Mouse (Mus musculus) heart, adult 11 months (tissue): Measurements from ENCODE around the gene Rreb1.

Experiments used
- DNase-seq: peaks from one replicate; pipeline ENCODE4 v3.0.0; 2022

The Rreb1 gene

GRCm38 (mm10) chr13:37855221-37855757 is 77.1 kb downstream of the Rreb1 start:
- no peak for DNase-seq

GRCm38 (mm10) chr13:37855765-37856164 is 77.6 kb downstream of the Rreb1 start:
- DNase-seq: no peak

GRCm38 (mm10) chr13:37856537-37856936 is 78.3 kb downstream of the Rreb1 start:
- DNase-seq: no peak

DNA sequence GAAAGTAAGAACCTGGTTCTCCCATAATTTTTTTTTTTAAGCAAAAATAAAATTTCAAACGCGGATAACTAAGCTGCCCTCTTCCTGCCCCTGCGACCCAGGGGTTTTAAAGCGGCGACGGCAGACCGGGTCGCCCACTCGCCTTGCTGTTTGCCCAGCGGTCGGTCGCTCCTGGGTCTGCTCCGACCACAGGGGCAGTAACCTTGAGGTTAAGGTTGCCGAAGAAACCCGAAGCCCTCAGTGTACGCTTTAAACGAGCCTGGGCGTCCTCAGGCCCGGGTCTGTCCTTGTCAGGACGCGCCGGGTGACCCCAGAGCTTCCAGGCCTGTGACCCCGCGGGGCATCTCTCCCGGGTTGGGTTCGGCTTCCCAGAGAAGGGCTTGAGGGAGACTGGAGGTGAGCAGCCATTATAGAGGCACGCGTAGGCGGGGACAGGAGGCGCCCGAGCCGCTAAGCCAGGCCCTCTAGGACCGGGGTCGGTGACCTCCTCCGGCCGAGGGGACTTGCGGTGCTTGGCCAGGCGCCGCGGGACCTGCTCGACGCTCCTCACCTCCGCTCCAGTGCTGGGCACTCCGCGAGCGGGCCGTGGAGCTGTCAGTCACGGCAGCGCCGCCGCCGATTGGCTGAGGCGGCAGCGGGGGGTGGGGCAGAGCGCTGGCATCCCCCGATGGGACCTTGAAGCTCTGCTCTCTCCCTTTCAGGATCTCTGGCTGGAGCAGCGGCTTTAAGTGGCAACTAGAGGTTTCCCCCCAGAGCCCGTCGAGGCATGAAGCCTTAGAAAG is 79.3 kb downstream of the Rreb1 start:
- peak; percentile 100 for DNase-seq

GRCm38 (mm10) chr13:37858066-37858501 is 79.9 kb downstream of the Rreb1 start:
- DNase-seq: no peak

- no peak for DNase-seq
Measured at GRCm38 (mm10) chr13:37858508-37858907, 80.3 kb downstream of the Rreb1 start.

GRCm38 (mm10) chr13:37859782-37860181 is 81.6 kb downstream of the Rreb1 start:
- DNase-seq: no peak

GRCm38 (mm10) chr13:37860204-37860603 is 82.0 kb downstream of the Rreb1 start:
- DNase-seq: no peak

GRCm38 (mm10) chr13:37860789-37861188 is 82.6 kb downstream of the Rreb1 start:
- no peak for DNase-seq

- no peak for DNase-seq
Measured at GRCm38 (mm10) chr13:37862492-37862891, 84.3 kb downstream of the Rreb1 start.

- no peak for DNase-seq
Measured at GRCm38 (mm10) chr13:37863643-37864042, 85.4 kb downstream of the Rreb1 start.

- DNase-seq: no peak
Measured at GRCm38 (mm10) chr13:37864697-37865096, 86.5 kb downstream of the Rreb1 start.

DNA sequence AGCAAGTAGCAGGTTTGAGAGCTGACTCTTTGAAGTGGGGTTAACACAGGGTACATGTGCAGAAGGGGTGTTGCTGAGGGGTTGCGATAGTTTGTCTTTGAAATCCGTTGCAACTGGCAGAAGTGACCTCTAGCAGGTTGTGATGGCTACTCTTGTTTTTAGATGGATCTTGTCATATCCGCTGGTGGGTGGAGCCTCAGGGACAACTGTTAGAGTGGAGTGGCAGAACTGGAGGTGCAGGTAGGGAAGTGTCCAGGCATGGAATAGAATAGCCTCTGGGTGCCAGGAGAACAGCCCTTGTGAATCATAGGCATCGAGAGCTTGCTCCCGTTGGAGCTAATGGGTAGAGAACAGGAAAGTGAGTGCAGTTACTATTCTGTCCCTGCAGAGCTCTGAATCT is 88.1 kb downstream of the Rreb1 start:
- DNase-seq: peak; percentile 92

GRCm38 (mm10) chr13:37866846-37867245 is 88.6 kb downstream of the Rreb1 start:
- no peak for DNase-seq

GRCm38 (mm10) chr13:37870118-37870908 is 92.1 kb downstream of the Rreb1 start:
- DNase-seq: no peak

DNA sequence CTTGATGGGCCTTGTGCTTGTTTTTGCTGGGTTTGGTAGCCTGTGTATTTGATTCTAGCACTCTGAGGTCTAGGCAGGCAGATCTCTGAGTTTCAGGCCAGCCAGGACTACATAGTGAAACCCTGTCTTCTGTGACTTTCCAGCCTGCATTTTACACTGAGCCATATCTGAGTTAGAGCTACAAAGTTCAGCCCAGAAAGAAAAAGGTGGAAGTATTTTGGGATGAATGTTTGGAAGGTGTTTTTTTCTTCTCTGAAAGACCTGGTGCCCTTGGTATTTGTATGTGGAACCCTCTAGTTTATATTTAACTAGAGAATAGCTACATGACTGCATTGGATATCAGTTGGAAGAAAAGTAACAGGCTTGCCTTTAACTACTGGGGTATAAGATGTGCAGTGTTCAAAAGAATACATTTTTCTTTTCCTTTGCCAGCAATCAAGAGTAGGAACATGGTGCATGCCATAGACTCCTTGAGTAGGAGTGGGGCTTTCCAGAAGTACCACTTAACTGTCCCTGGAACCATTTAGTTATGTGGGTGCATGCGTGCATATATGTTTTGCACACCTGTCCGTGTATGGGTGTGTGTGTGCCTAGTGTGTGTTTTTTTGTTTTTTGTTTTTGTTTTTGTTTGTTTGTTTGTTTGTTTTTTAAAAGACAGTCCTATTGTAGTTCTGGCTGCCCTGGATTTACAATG is 94.1 kb downstream of the Rreb1 start:
- no peak for DNase-seq

- DNase-seq: no peak
Measured at GRCm38 (mm10) chr13:37873125-37873891, 95.1 kb downstream of the Rreb1 start.

DNA sequence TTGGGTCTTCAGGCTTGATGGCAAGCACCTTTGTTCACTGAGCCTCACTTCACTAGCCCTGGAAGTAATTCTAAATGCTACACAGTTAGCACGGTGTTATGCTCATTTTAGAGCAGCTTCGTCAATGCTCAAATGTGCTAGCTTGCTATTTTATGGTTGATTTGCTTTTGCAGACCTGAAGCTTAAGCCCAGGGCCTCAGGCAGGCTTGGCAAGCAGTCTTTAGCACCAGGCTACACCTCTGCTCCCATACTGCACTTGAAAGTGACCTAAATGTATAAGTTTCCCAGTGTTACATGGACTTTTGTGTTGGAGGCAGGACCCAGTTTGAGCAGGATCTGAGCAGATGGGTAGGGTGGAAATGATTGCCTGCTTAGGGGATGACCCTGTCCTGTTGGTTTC is 97.7 kb downstream of the Rreb1 start:
- DNase-seq: no peak

GRCm38 (mm10) chr13:37876366-37876765 is 98.2 kb downstream of the Rreb1 start:
- DNase-seq: no peak

- no peak for DNase-seq
Measured at GRCm38 (mm10) chr13:37876836-37877235, 98.6 kb downstream of the Rreb1 start.

DNA sequence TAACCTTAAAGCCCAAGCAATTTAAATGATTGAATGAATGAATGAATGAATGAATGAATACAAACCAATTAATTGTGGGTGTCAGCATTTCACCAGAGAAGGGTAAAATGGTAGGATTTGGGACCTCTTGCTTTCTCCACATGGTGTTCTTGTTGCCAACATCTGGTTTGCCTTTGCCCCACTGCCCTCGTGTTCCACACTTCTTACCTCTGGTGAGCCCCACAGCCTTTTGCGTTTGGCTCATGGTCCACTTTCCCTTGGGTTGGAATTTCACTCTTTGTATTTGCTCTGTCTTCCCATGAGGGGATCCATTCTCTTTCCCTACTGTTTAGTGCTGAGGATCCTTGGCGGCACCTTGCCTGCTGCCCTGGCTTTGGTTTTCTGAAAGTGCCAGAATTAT is 99.0 kb downstream of the Rreb1 start:
- DNase-seq: no peak

DNA sequence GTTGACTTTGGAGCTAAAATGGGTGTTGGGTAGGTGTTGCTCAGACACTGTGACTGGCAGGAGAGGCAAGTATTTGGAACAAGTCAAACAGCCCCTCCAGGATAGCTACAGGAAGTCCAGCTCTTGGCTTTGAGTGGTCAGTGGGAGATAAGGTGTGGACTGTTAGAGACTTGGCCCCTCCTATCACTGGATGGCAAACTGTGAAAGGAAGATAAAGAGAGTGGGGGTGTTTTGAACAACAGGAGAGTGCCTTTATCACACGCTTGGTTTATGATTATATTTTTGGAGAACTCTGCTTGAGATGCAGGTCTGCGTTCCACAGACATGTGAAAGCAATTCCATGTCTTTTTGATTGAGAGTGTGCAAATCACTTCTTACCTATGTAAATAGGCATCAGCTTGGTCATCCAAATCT is 100.7 kb downstream of the Rreb1 start:
- peak; percentile 91 for DNase-seq
